In genomic region chr10:72532431-72532830, GRCm38 (mm10) we compare ENCODE assay signal across 28 mouse cellular contexts.
DNase-seq lines count a peak whose midpoint lies in the region; ATAC-seq and TF ChIP-seq lines count a peak whose summit lies in the region.
"Had no signal": no experiment of that assay in that cellular context is flagged by ENCODE, and none has a peak within 500 bp of the region (broad histone marks: within the 10 kb centered on the region; RNA-seq: fewer than 3 reads in every experiment).

No protein-coding gene starts in this region.

- H3K9me3 ChIP-seq in limb, embryonic 13.5 days = no peaks in the 10 kb centered on the region
- no peaks in the 10 kb centered on the region for H3K9me3 ChIP-seq in limb, embryonic 10.5 days (replicated peaks)
- no peaks in the 10 kb centered on the region for H3K9me3 ChIP-seq in intestine, embryonic 16.5 days (ENCODE audit: control insufficient read depth, low read length)
- H3K9me3 ChIP-seq: embryonic facial prominence, embryonic 13.5 days; hindbrain, embryonic 13.5 days; limb, embryonic 15.5 days; liver, embryonic 13.5 days; stomach, embryonic 15.5 days had no signal

- ATAC-seq in limb, embryonic 13.5 days (ENCODE audit: low FRiP score, low read depth) = peak; percentile 19; the same call in 1 of the 2 replicates
- no peak for ATAC-seq in intestine, embryonic 16.5 days
- no peak for ATAC-seq in megakaryocyte-erythroid progenitor cell, adult 5-6 weeks (replicated peaks; ENCODE audit: low FRiP score, low TSS enrichment, poor library complexity, severe bottlenecking)
- ATAC-seq: intestine, postnatal 0 days had no signal

- TF ChIP-seq CTCF in brain, embryonic 14.5 days (IDR thresholded peaks at IDR 0.05; ENCODE audit: borderline replicate concordance, extremely low read depth, insufficient read depth, insufficient read length) = no peak

- H3K4me1 ChIP-seq in limb, embryonic 13.5 days = no peaks in the 10 kb centered on the region
- no peaks in the 10 kb centered on the region for H3K4me1 ChIP-seq in limb, embryonic 10.5 days
- H3K4me1 ChIP-seq in intestine, embryonic 16.5 days (ENCODE audit: control insufficient read depth, insufficient read depth, low read length) = no peaks in the 10 kb centered on the region
- H3K4me1 ChIP-seq: embryonic facial prominence, embryonic 13.5 days; hindbrain, embryonic 13.5 days; limb, embryonic 15.5 days; liver, embryonic 13.5 days; stomach, embryonic 15.5 days had no signal

- no peak for DNase-seq in limb, embryonic 10.5 days (ENCODE audit: low spot score)
- peak; percentile 23 for DNase-seq in brain, embryonic 14.5 days (ENCODE audit: low read depth)
- DNase-seq in layer of hippocampus, postnatal 36 days = peak; percentile 4 to 6
- DNase-seq in lung, postnatal 14 days = peak; percentile 34
- no peak for DNase-seq in gastrocnemius, postnatal 25 days
- DNase-seq: adrenal gland, adult 2 months; cerebellum, adult 11 months; cerebellum, adult 9-11 months; embryo, embryonic 11 days; gastrocnemius, postnatal 14 days; heart, adult 18-20 months; heart, postnatal 36 days; kidney, adult 9 months; kidney, postnatal 14 days; liver, embryonic 13.5 days; midbrain, embryonic 14.5 days had no signal

- H3K4me3 ChIP-seq in limb, embryonic 13.5 days = no peak overlapping the region
- H3K4me3 ChIP-seq in limb, embryonic 10.5 days = no peak overlapping the region
- H3K4me3 ChIP-seq in intestine, embryonic 16.5 days (ENCODE audit: low read length) = no peak overlapping the region
- H3K4me3 ChIP-seq: embryonic facial prominence, embryonic 13.5 days; erythroblast, embryonic 14.5 days; hindbrain, embryonic 13.5 days; layer of hippocampus, adult 2 months; limb, embryonic 15.5 days; liver, embryonic 13.5 days; stomach, embryonic 15.5 days had no signal

- TF ChIP-seq POLR2A in brain, embryonic 14.5 days (IDR thresholded peaks at IDR 0.05; ENCODE audit: borderline replicate concordance, extremely low read depth, insufficient read depth, insufficient read length, poor library complexity, severe bottlenecking) = no peak

- no peak overlapping the region for H3K27ac ChIP-seq in limb, embryonic 13.5 days
- H3K27ac ChIP-seq in limb, embryonic 10.5 days = no peak overlapping the region
- H3K27ac ChIP-seq in intestine, embryonic 16.5 days (ENCODE audit: low read length) = no peak overlapping the region
- H3K27ac ChIP-seq: embryonic facial prominence, embryonic 13.5 days; hindbrain, embryonic 13.5 days; layer of hippocampus, adult 2 months; limb, embryonic 15.5 days; liver, embryonic 13.5 days; macrophage; stomach, embryonic 15.5 days had no signal

- no peak overlapping the region for H3K4me2 ChIP-seq in limb, embryonic 13.5 days (replicated peaks)
- no peak overlapping the region for H3K4me2 ChIP-seq in intestine, embryonic 16.5 days (ENCODE audit: low read depth, low read length)
- H3K4me2 ChIP-seq: embryonic facial prominence, embryonic 13.5 days; heart, embryonic 11.5 days; hindbrain, embryonic 13.5 days; limb, embryonic 15.5 days; liver, embryonic 13.5 days; stomach, embryonic 15.5 days had no signal

- H3K36me3 ChIP-seq in limb, embryonic 13.5 days = no peaks in the 10 kb centered on the region
- H3K36me3 ChIP-seq in limb, embryonic 10.5 days = no peaks in the 10 kb centered on the region
- H3K36me3 ChIP-seq in intestine, embryonic 16.5 days (ENCODE audit: control insufficient read depth, insufficient read depth, low read length) = no peaks in the 10 kb centered on the region
- H3K36me3 ChIP-seq: embryonic facial prominence, embryonic 13.5 days; hindbrain, embryonic 13.5 days; limb, embryonic 15.5 days; liver, embryonic 13.5 days; stomach, embryonic 15.5 days had no signal

- no peak overlapping the region for H3K9ac ChIP-seq in limb, embryonic 13.5 days
- no peak overlapping the region for H3K9ac ChIP-seq in intestine, embryonic 16.5 days (ENCODE audit: low read depth, low read length)
- H3K9ac ChIP-seq: embryonic facial prominence, embryonic 13.5 days; hindbrain, embryonic 13.5 days; limb, embryonic 15.5 days; liver, embryonic 13.5 days; stomach, embryonic 15.5 days had no signal

- H3K27me3 ChIP-seq in limb, embryonic 13.5 days = no peaks in the 10 kb centered on the region
- no peaks in the 10 kb centered on the region for H3K27me3 ChIP-seq in limb, embryonic 10.5 days (ENCODE audit: low read depth, poor library complexity, severe bottlenecking)
- H3K27me3 ChIP-seq in intestine, embryonic 16.5 days (replicated peaks; ENCODE audit: control insufficient read depth, insufficient read depth, low read length) = no peaks in the 10 kb centered on the region
- H3K27me3 ChIP-seq: embryonic facial prominence, embryonic 13.5 days; hindbrain, embryonic 13.5 days; limb, embryonic 15.5 days; liver, embryonic 13.5 days; stomach, embryonic 15.5 days had no signal

- WGBS in limb, embryonic 13.5 days = 64% methylated on average over 3 of the region's 3 CpGs
- WGBS in limb, embryonic 10.5 days = 82% methylated on average over 3 of the region's 3 CpGs
- 32% methylated on average over 3 of the region's 3 CpGs for WGBS in intestine, embryonic 16.5 days

Comparison
In these comparisons a context has a peak if more than half of its experiments do, and no peak if none do; other contexts are left out.
1. DNase-seq: peak in brain, embryonic 14.5 days (single experiment), layer of hippocampus, postnatal 36 days (2 of 2) and lung, postnatal 14 days (single experiment); none in limb, embryonic 10.5 days (single experiment) and gastrocnemius, postnatal 25 days (single experiment).